Mouse (Mus musculus): ENCODE measurements at regions not wholly inside any gene's neighbourhood (a gene's known extent, or its start where the extent isn't known, plus 50 kb on each side); places are given as distances from the start of the nearest gene placed in this dataset.

- TF ChIP-seq CTCF (conservative IDR thresholded peaks at IDR 0.05; ENCODE audit: insufficient read depth, insufficient read length, low read depth, low read length): no peak
- no peak for TF ChIP-seq POLR2A (IDR thresholded peaks at IDR 0.05; ENCODE audit: low read depth, low read length)
These were observed 89.7 kb upstream of the Fibin start for GRCm38 (mm10) chr2:110452694-110453093.

Measured in kidney, adult 2 months (tissue).